Mouse (Mus musculus) liver, embryonic 16.5 days (tissue): ENCODE results near the gene Slc37a2. TPM values are rescaled to one million over a fixed set of nuclear protein-coding genes. Genes with fewer than 3 reads are reported as not detected.

ENCODE experiments used
- polyA plus RNA-seq: library from polyadenylated mRNA; unstranded; fragments of >200 nt; fragmentation: Nextera tagmentation; extraction: Ambion mirVana; gene quantifications from 2 replicates; pipeline ENCODE4 v1.2.1, GENCODE M21; 2015

Gene Slc37a2
- polyA plus RNA-seq, 1 experiment from 2014 or later, result 2.0 TPM

Other genes with a start within 250 kb of the Slc37a2 start
- 0.34 and 0.50 TPM in 2 replicates for gene Pknox2, start 108.3 kb downstream of the Slc37a2 start, polyA plus RNA-seq
- 3.4 and 3.5 TPM in 2 replicates for gene Tmem218, start 47.5 kb downstream of the Slc37a2 start, polyA plus RNA-seq
- 3.1 and 3.6 TPM in 2 replicates for gene Ccdc15, start 92.7 kb upstream of the Slc37a2 start, polyA plus RNA-seq
- not detected in 2 replicates for gene Hepacam, start 111.6 kb upstream of the Slc37a2 start, polyA plus RNA-seq
- 3.0 and 3.1 TPM in 2 replicates for gene Robo4, start 146.2 kb upstream of the Slc37a2 start, polyA plus RNA-seq
- gene Robo3, start 177.5 kb upstream of the Slc37a2 start, polyA plus RNA-seq, result 0.11 and 0.14 TPM in 2 replicates
- gene Msantd2, start 233.6 kb upstream of the Slc37a2 start, polyA plus RNA-seq, result 2.5 and 2.7 TPM in 2 replicates